Mouse (Mus musculus) urinary bladder, adult 18-20 months (tissue): ENCODE results near the gene Wipi1.

Experiments
- DNase-seq, 2 experiments: peaks; one replicate each; pipeline ENCODE4 v3.0.0; 2022; ENCODE audit warnings: low spot score in 2 of 2, mixed read lengths in 2 of 2

The Wipi1 gene

DNA sequence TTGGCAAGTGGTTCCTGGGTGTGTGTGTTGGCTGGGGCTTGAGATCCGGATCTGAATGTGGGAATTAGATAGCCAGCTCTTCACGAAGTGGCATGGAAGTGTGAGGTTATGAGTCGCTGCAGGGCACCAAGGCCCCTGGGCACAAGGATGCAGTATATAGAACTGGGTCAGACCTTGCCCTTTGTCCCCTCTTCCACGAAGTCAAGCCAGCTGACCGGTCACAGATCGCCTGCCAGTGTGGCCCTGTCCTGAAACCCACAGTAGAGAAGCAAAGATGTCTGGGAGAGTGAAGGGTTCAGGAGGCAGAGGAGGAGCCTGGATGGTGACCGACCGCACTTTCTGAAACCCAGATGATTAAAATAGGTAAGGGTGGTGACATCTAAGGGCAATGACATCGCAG, 68.3 kb downstream of the Wipi1 start:
- DNase-seq: no peak

DNA sequence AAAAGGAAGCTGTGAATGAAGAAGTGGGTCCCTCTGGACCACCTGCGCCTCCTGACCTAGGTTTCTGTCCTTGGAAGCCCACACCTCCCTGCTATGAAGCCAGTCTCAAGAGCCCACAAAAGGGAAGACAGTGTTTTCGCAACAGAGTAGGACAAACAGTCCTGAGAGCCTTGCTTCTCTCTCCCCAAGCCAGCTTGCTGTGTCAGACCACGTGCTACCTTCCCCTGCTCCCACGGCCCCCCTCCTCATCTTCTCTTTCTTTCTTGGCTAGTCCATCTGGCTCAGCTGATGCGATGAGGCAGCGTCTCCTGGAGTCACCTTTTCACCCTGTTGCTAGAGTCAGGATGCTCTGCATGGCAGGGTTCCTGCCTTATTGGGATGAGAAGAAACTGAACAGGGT, 72.5 kb downstream of the Wipi1 start:
- DNase-seq: no peak

DNA sequence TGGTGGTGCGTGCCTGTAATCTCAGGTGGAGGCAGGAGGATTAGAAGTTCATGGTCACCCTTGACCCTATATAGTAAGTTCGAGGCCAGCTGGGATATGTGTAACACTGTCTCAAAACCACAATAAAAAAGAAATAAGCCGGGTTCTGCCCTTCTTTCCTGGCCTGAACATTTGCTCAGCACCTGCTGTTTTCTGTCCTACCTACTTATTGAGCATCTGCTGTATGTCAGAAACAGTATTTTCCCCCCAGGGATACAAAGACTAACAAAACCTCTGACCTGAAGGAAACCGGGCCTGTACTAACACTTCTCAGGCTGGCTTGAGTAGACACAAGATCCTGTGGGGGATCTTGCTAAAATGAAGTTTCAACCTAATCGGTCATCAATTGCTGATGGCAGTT, 74.8 kb downstream of the Wipi1 start:
- DNase-seq: no peak

DNA sequence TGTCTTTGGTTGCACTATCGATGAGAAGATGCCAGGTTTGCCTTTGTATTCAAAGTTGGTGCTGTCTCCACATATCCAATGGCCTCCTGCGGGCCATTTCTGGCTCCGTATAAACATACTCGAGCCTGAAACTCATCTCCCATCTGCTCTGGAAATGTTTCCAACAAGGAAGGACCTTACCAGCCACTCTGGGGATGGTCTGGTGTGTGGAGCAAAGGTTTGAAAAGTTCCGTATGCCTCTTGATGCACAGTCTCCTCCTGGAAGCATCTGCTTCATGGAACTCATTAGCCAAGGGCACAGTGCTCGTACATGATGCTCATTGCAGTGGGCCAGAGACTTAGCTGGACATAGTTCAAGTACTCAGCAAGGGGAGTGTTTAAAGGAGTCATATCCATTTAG, 75.8 kb downstream of the Wipi1 start:
- no peak for DNase-seq

DNA sequence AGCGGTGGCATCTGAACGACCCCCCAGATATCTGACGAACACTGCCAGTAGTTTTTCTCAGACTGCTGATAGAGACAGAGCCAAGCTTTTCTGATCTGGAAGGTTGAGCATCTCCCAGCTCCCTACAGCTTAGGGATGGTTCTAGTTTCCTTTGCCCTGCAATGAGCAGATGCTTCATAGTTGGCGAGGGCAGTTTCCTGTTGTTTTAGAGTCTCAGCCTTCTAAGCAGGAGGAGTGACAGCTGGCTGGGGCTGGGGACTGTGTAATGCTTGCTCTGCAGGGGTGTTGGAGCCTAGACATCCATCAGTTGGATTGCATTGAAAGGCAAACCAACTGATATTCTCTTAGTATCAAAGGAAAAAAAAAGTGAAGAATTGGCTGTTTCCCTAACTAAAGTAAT, 81.7 kb downstream of the Wipi1 start:
- no peak for DNase-seq

DNA sequence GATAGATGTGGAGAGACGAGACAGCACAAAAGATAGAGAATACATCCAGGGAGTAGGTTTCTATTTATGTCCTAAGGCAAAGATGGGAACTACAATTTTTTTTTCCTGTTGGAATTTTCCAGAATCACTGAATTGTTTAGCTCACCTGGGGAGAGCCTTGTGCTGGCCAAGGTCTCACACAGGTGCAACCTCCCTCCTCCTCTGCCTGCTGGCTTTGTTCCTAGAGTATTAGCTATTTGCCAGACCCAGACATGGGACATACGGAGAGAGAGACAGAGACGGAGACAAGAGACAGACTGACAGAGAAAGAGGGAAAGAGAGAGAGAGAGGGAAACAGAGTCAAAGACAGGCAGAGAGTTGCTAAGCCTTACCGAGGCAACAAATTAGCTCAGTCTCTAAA, 86.2 kb downstream of the Wipi1 start:
- no peak for DNase-seq

DNA sequence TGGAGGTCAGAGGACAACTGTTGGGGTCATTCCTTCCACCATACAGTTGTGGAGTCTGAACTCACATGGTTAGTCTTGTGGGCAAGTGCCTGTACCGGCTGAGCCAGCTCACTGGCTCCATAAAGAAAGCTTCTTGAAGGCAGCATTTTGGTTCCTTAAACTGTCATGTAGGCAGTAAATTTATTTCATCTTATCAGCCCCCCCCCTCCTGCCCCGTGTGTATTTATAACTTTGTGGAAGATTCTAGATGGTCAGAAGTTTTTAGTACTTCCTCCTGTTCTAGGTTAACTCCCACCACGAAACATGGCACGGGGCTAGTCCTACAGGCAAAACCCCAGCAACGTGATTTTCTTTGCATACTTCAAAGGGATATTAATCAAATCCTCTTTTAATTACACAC, 86.9 kb downstream of the Wipi1 start:
- no peak for DNase-seq
